Mouse (Mus musculus): ENCODE results near the gene Abcc3. TPM values are rescaled to one million over a fixed set of nuclear protein-coding genes. Genes with fewer than 3 reads are reported as not detected.

Abcc3 gene
- polyA plus RNA-seq, 1 experiment from 2014 or later = 3.2 TPM

DNA sequence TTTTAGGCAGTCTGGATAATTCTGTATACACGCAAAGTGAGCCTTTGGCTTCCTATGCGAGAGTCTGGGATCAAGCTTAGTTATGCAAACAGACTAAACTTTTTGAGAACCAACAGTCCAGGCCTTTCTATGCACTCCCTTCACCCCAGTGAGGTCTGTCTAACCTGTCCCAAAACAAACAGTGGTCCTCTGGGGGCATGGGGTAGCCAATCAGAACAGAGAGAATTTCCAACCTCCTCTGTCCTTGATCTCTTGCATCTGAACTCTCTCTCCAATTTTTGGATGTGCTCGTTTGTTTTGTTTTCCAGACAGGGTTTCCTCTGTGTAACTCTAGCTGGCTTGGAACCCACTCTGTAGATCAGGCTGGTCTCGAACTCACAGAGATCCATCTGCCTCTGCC lies 3.8 kb downstream of the Abcc3 start:
- no peak overlapping the region for H3K9ac ChIP-seq (ENCODE audit: low read depth, low read length)
- peaks cover 12% of the 10 kb centered on the region for H3K4me1 ChIP-seq (replicated peaks; ENCODE audit: control insufficient read depth, insufficient read depth, low read length)
- WGBS = 83% methylated on average over 4 of the region's 4 CpGs
- no peak overlapping the region for H3K4me2 ChIP-seq (replicated peaks; ENCODE audit: low read depth)
- no peak for ATAC-seq
- H3K27ac ChIP-seq (ENCODE audit: low read depth, low read length) = no peak overlapping the region
- H3K36me3 ChIP-seq (ENCODE audit: control insufficient read depth, insufficient read depth) = no peaks in the 10 kb centered on the region
- no peak overlapping the region for H3K4me3 ChIP-seq (ENCODE audit: low read depth, low read length)
- TF ChIP-seq CTCF (IDR thresholded peaks at IDR 0.05; ENCODE audit: low read depth) = no peak
- H3K27me3 ChIP-seq (replicated peaks; ENCODE audit: control insufficient read depth, insufficient read depth, low read length) = no peaks in the 10 kb centered on the region
- no peaks in the 10 kb centered on the region for H3K9me3 ChIP-seq (ENCODE audit: control insufficient read depth)

DNA sequence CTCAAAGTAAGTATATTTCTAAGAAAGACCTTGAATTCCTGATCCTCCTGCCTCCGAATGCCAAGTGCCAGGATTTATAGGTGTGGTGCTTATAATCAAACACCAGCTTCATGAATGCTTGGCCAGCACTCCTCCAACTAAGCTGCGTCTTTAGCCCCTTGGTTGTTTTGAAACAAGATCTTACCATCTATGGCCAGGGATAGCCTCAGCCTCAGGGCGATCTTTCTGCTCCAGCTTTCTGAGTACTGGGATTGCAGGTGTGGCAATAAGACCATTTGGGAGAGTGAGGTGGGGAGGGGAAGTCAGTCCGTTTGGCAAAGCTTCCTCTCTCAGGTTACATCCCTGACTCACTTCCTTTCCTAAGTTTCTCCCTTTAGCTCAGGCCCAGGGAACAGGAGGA lies 5.0 kb downstream of the Abcc3 start:
- Histone ChIP-seq H3K9ac (ENCODE audit: low read depth, low read length) (no peak overlapping the region), H3K36me3 (ENCODE audit: control insufficient read depth, insufficient read depth) (no peaks in the 10 kb centered on the region), H3K27ac (ENCODE audit: low read depth, low read length) (no peak overlapping the region), H3K27me3 (replicated peaks; ENCODE audit: control insufficient read depth, insufficient read depth, low read length) (no peaks in the 10 kb centered on the region), H3K4me2 (replicated peaks; ENCODE audit: low read depth) (no peak overlapping the region), H3K9me3 (ENCODE audit: control insufficient read depth) (no peaks in the 10 kb centered on the region), H3K4me3 (ENCODE audit: low read depth, low read length) (no peak overlapping the region), H3K4me1 (replicated peaks; ENCODE audit: control insufficient read depth, insufficient read depth, low read length) (peaks cover 12% of the 10 kb centered on the region)
- TF ChIP-seq CTCF (IDR thresholded peaks at IDR 0.05; ENCODE audit: low read depth) = no peak
- ATAC-seq = no peak
- WGBS = 84% methylated on average over 4 of the region's 4 CpGs

DNA sequence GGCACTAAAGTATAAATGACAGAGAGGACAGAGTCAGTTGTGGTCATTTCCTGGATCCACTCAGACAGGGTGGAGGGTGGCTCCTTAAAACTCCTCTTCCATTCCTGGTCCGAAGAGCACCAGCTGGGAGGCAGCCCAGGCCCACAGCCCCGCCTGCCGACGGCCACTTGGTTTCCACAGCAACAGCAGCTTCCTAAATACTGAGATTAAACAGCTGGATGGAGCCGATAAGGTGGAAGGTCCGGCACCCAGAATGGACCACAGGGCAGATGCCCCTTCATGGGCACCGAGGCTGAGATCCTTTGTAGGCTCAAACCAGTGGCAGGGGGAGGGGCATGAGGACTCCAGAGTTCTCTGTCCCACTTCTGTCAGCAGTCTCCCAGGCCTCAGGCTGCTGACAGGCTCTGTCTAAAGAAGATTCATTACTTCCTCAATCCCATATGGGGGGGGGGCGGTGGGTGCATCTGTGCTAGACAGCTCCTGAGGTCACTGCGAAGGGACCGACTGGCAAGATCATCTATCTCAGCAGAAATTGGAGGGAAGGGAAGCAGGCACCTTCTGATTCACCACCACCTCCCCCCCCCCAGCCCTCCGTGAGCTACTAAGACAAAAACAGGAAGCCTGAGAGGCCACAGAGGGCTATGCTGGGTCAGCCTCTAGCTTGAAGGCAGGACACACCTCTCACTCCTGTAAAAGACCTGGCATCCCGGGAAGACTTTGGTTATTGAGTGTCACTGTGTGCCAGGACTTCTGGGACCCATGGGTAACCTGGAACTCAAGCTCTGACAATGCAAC lies 6.6 kb downstream of the Abcc3 start:
- 23% methylated on average over 12 of the region's 12 CpGs for WGBS
- 0 out of 2 replicates have a peak, but pooled peaks cover 2% of the 10 kb centered on the region for H3K27me3 ChIP-seq (replicated peaks; ENCODE audit: control insufficient read depth, insufficient read depth, low read length)
- no peak overlapping the region for H3K27ac ChIP-seq (ENCODE audit: low read depth, low read length)
- no peak overlapping the region for H3K9ac ChIP-seq (ENCODE audit: low read depth, low read length)
- peak overlapping the region; percentile 37; the same call in 1 of the 2 replicates for H3K4me2 ChIP-seq (replicated peaks; ENCODE audit: low read depth)
- 0 out of 2 replicates have a peak, but pooled peaks have one; percentile 27 for TF ChIP-seq CTCF (IDR thresholded peaks at IDR 0.05; ENCODE audit: low read depth)
- no peaks in the 10 kb centered on the region for H3K9me3 ChIP-seq (ENCODE audit: control insufficient read depth)
- no peaks in the 10 kb centered on the region for H3K36me3 ChIP-seq (ENCODE audit: control insufficient read depth, insufficient read depth)
- ATAC-seq = no peak
- no peak overlapping the region for H3K4me3 ChIP-seq (ENCODE audit: low read depth, low read length)
- peaks cover 12% of the 10 kb centered on the region for H3K4me1 ChIP-seq (replicated peaks; ENCODE audit: control insufficient read depth, insufficient read depth, low read length)

DNA sequence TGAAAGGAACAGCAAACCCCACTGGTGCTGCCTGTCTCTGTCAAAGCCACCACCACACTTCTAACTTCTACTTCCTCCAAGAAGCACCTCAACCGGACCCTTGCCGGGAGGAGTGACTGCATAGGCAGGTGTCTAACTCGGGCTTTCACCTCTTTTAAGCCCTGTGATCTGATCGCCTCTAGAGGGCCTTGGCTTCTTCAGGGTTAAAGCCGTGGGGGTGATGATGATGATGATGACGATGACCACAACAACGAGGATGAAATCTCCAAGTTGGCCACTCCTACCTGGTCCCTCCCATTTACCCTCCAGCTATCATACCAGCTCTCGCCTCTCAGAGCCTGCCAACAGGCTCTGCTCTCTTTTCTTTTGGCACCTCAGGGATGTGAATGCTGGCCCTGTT lies 13.1 kb downstream of the Abcc3 start:
- H3K27me3 ChIP-seq (replicated peaks; ENCODE audit: control insufficient read depth, insufficient read depth, low read length) = 0 out of 2 replicates have a peak, but pooled peaks cover 5% of the 10 kb centered on the region
- no peak overlapping the region for H3K4me3 ChIP-seq (ENCODE audit: low read depth, low read length)
- H3K9me3 ChIP-seq (ENCODE audit: control insufficient read depth) = no peaks in the 10 kb centered on the region
- no peaks in the 10 kb centered on the region for H3K36me3 ChIP-seq (ENCODE audit: control insufficient read depth, insufficient read depth)
- H3K9ac ChIP-seq (ENCODE audit: low read depth, low read length) = no peak overlapping the region
- H3K4me2 ChIP-seq (replicated peaks; ENCODE audit: low read depth) = no peak overlapping the region
- no peak for ATAC-seq
- 67% methylated on average over 8 of the region's 8 CpGs for WGBS
- no peaks in the 10 kb centered on the region for H3K4me1 ChIP-seq (replicated peaks; ENCODE audit: control insufficient read depth, insufficient read depth, low read length)
- no peak for TF ChIP-seq CTCF (IDR thresholded peaks at IDR 0.05; ENCODE audit: low read depth)
- H3K27ac ChIP-seq (ENCODE audit: low read depth, low read length) = no peak overlapping the region

DNA sequence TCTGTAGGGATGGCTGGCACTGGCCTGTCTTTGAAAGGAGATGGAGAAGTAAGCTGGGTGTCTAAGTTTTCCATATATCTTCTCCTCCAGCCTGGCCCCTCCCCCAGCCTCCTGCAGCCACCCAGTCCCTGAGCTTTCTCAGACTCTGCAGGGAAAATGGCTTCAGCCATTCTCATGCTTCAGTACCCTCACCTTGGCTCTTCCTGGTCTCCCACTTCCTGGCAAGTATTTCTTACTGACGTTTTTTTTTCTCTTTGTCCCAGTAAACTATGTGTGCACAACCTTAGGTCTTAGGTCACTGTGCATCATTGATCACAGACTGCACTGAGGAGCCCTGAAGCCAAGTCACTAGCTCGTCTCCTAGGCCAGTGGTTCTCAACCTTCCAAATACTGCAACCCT lies 13.7 kb downstream of the Abcc3 start:
- TF ChIP-seq CTCF (IDR thresholded peaks at IDR 0.05; ENCODE audit: low read depth) = no peak
- Histone ChIP-seq H3K27me3 (replicated peaks; ENCODE audit: control insufficient read depth, insufficient read depth, low read length) (0 out of 2 replicates have a peak, but pooled peaks cover 5% of the 10 kb centered on the region), H3K4me3 (ENCODE audit: low read depth, low read length) (no peak overlapping the region), H3K9ac (ENCODE audit: low read depth, low read length) (no peak overlapping the region), H3K27ac (ENCODE audit: low read depth, low read length) (no peak overlapping the region), H3K36me3 (ENCODE audit: control insufficient read depth, insufficient read depth) (no peaks in the 10 kb centered on the region), H3K9me3 (ENCODE audit: control insufficient read depth) (no peaks in the 10 kb centered on the region), H3K4me1 (replicated peaks; ENCODE audit: control insufficient read depth, insufficient read depth, low read length) (no peaks in the 10 kb centered on the region), H3K4me2 (replicated peaks; ENCODE audit: low read depth) (no peak overlapping the region)
- 52% methylated on average over 2 of the region's 2 CpGs for WGBS
- ATAC-seq = no peak

DNA sequence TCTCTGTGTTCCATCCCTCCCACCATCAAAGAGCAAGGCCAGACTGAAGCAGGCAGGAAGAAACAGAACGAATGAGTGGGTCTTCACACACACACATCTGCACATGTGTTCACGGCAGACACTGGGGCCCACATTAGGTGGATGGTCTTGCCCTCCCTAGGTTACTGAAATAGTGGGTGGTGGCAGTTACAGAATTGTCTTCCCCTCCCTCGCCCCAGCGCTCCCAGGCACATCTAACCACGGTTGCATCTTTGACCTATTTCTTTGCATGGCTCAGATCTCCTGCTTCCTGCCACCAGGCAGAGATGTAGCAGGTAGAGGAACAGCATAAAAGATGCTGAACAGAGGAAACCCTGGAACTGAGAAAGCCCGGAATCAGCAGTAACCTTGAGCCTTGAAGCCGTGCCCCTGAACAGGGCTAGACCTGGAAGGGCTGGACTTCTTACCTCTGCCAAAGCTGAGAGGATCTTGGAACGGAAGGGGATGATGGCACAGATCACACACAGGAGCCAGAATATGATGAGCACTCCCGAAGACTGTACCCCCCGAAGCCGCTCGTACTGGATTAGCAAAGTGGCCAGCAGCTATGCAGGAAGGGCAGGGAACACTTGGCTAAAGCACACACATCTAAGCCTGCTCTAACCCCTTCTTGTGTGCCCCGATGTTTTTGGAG lies 18.4 kb downstream of the Abcc3 start:
- Histone ChIP-seq H3K4me3 (ENCODE audit: low read depth, low read length) (no peak overlapping the region), H3K4me2 (replicated peaks; ENCODE audit: low read depth) (no peak overlapping the region), H3K27ac (ENCODE audit: low read depth, low read length) (no peak overlapping the region), H3K27me3 (replicated peaks; ENCODE audit: control insufficient read depth, insufficient read depth, low read length) (peaks cover 7% of the 10 kb centered on the region; the same call in 1 of the 2 replicates), H3K9ac (ENCODE audit: low read depth, low read length) (no peak overlapping the region), H3K9me3 (ENCODE audit: control insufficient read depth) (no peaks in the 10 kb centered on the region), H3K36me3 (ENCODE audit: control insufficient read depth, insufficient read depth) (no peaks in the 10 kb centered on the region), H3K4me1 (replicated peaks; ENCODE audit: control insufficient read depth, insufficient read depth, low read length) (0 out of 2 replicates have a peak, but pooled peaks cover 7% of the 10 kb centered on the region)
- no peak for ATAC-seq
- TF ChIP-seq CTCF (IDR thresholded peaks at IDR 0.05; ENCODE audit: low read depth) = no peak
- 85% methylated on average over 13 of the region's 13 CpGs for WGBS

Data from intestine, postnatal 0 days (tissue).